Mouse (Mus musculus): ENCODE measurements around the gene Ppp1r12b. TPM values are rescaled to one million over a fixed set of nuclear protein-coding genes. Genes with fewer than 3 reads are reported as not detected.

Ppp1r12b gene
- polyA plus RNA-seq, 1 experiment, result 4.4 TPM

GRCm38 (mm10) chr1:134725276-134725675, 230.5 kb downstream of the Ppp1r12b start:
- Histone ChIP-seq H3K4me3 (no peak overlapping the region), H3ac (ENCODE audit: control insufficient read depth, insufficient read length) (no peak overlapping the region), H3K4me2 (ENCODE audit: low read depth) (no peak overlapping the region), H3K27me3 (ENCODE audit: control insufficient read depth, insufficient read depth, insufficient read length) (peaks cover 45% of the 10 kb centered on the region), H3K79me2 (ENCODE audit: control insufficient read depth, insufficient read depth) (no peaks in the 10 kb centered on the region), H3K36me3 (ENCODE audit: control insufficient read depth, insufficient read depth) (no peaks in the 10 kb centered on the region)
- TF ChIP-seq MAX (IDR thresholded peaks at IDR 0.05; ENCODE audit: low read depth) (no peak), MYOD1 (IDR thresholded peaks at IDR 0.05; ENCODE audit: control insufficient read depth in 1 of 3, insufficient read length in 2 of 3, low read depth in 2 of 3) (no peak), USF1 (IDR thresholded peaks at IDR 0.05; ENCODE audit: low read depth) (no peak), POLR2A (IDR thresholded peaks at IDR 0.05; ENCODE audit: insufficient read length, low read depth) (no peak), REST (IDR thresholded peaks at IDR 0.05; ENCODE audit: insufficient read depth, insufficient read length) (no peak), MYOG (IDR thresholded peaks at IDR 0.05; ENCODE audit: control insufficient read depth in 1 of 3, insufficient read depth in 1 of 3, insufficient read length in 2 of 3, low read depth in 2 of 3) (no peak), POLR2AphosphoS2 (IDR thresholded peaks at IDR 0.05; ENCODE audit: insufficient read length, low read depth) (no peak), TCF3 (IDR thresholded peaks at IDR 0.05; ENCODE audit: insufficient read length, low read depth) (no peak), SRF (IDR thresholded peaks at IDR 0.05; ENCODE audit: control insufficient read depth, insufficient read length, low read depth) (no peak), CEBPB (IDR thresholded peaks at IDR 0.05; ENCODE audit: insufficient read depth, poor library complexity, severe bottlenecking) (no peak), TCF12 (IDR thresholded peaks at IDR 0.05; ENCODE audit: insufficient read depth, poor library complexity, severe bottlenecking) (no peak)

- peaks cover 38% of the 10 kb centered on the region for H3K27me3 ChIP-seq (ENCODE audit: control insufficient read depth, insufficient read depth, insufficient read length)
- no peak overlapping the region for H3K4me2 ChIP-seq (ENCODE audit: low read depth)
- H3K79me2 ChIP-seq (ENCODE audit: control insufficient read depth, insufficient read depth), result no peaks in the 10 kb centered on the region
- H3ac ChIP-seq (ENCODE audit: control insufficient read depth, insufficient read length), result no peak overlapping the region
- no peak overlapping the region for H3K4me3 ChIP-seq
- TF ChIP-seq REST (IDR thresholded peaks at IDR 0.05; ENCODE audit: insufficient read depth, insufficient read length), result no peak
- H3K36me3 ChIP-seq (ENCODE audit: control insufficient read depth, insufficient read depth), result no peaks in the 10 kb centered on the region
Measured at GRCm38 (mm10) chr1:134722891-134723290, 232.9 kb downstream of the Ppp1r12b start.

DNA sequence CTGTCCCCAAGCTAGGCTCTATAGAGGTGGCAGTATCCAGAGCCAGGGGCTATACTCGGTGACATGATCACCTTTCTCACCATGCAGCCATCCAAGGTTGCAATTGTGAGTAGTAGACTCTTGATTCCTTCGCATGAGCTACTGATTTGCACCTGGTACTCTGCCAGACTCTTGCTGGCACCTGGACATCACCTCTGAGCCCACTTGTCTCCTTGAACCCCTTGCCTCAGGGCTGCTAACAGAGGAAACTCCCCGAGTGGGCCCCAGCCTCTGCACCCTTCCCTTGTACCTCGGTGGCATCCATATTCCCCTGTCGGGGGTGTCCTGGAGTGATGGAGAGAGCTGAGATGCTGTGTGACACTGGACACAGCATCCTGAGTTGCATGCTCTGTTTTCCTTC, 234.3 kb downstream of the Ppp1r12b start:
- no peak for TF ChIP-seq TCF12 (IDR thresholded peaks at IDR 0.05; ENCODE audit: insufficient read depth, poor library complexity, severe bottlenecking)
- no peak for TF ChIP-seq E2F4 (IDR thresholded peaks at IDR 0.05; ENCODE audit: insufficient read depth)
- no peak for TF ChIP-seq MAX (IDR thresholded peaks at IDR 0.05; ENCODE audit: low read depth)
- TF ChIP-seq POLR2A (IDR thresholded peaks at IDR 0.05; ENCODE audit: insufficient read length, low read depth), result no peak
- TF ChIP-seq CEBPB (IDR thresholded peaks at IDR 0.05; ENCODE audit: insufficient read depth, poor library complexity, severe bottlenecking), result no peak
- no peak for TF ChIP-seq MYOG (IDR thresholded peaks at IDR 0.05; ENCODE audit: control insufficient read depth in 1 of 3, insufficient read depth in 1 of 3, insufficient read length in 2 of 3, low read depth in 2 of 3)
- no peak for TF ChIP-seq USF1 (IDR thresholded peaks at IDR 0.05; ENCODE audit: low read depth)
- no peak for TF ChIP-seq SRF (IDR thresholded peaks at IDR 0.05; ENCODE audit: control insufficient read depth, insufficient read length, low read depth)
- no peak for TF ChIP-seq REST (IDR thresholded peaks at IDR 0.05; ENCODE audit: insufficient read depth, insufficient read length)
- no peak for TF ChIP-seq MYOD1 (IDR thresholded peaks at IDR 0.05; ENCODE audit: control insufficient read depth in 1 of 3, insufficient read length in 2 of 3, low read depth in 2 of 3)
- TF ChIP-seq TCF3 (IDR thresholded peaks at IDR 0.05; ENCODE audit: insufficient read length, low read depth), result no peak
- no peak for TF ChIP-seq POLR2AphosphoS2 (IDR thresholded peaks at IDR 0.05; ENCODE audit: insufficient read length, low read depth)
- no peaks in the 10 kb centered on the region for H3K79me2 ChIP-seq (ENCODE audit: control insufficient read depth, insufficient read depth)
- no peak overlapping the region for H3ac ChIP-seq (ENCODE audit: control insufficient read depth, insufficient read length)
- H3K4me2 ChIP-seq (ENCODE audit: low read depth), result no peak overlapping the region
- peaks cover 34% of the 10 kb centered on the region for H3K27me3 ChIP-seq (ENCODE audit: control insufficient read depth, insufficient read depth, insufficient read length)
- H3K36me3 ChIP-seq (ENCODE audit: control insufficient read depth, insufficient read depth), result no peaks in the 10 kb centered on the region
- no peak overlapping the region for H3K4me3 ChIP-seq

DNA sequence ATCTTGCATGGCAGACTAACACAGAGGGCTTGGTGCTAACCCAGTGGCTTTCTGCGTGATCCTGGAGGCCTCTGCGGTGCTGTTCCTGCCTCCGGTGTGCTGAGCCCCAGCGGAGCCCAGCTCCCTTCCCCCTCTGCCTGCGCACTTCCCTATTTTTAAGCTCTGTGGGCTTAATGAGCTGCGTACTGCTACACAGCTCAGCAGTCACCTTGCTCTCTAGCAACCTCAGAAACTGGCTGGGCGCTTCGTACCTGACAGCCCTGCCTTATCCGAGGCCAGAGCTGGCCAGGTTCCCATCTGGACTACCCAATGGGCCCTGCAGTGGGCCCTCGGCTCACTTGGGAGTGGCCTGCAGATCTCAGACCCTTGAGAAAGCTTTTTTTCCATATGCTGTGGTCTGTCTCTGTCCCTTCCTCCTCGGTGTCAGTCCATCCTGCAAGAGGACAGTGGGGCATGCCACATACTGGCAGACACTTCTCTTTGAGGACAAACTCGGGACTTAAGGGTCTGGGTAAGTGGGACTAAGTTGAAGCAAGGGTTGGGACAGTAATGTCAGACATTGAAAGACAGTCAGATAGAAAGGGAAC, 235.9 kb downstream of the Ppp1r12b start:
- Histone ChIP-seq H3ac (ENCODE audit: control insufficient read depth, insufficient read length) (no peak overlapping the region), H3K36me3 (ENCODE audit: control insufficient read depth, insufficient read depth) (no peaks in the 10 kb centered on the region), H3K79me2 (ENCODE audit: control insufficient read depth, insufficient read depth) (no peaks in the 10 kb centered on the region), H3K4me3 (no peak overlapping the region), H3K4me2 (ENCODE audit: low read depth) (no peak overlapping the region), H3K27me3 (ENCODE audit: control insufficient read depth, insufficient read depth, insufficient read length) (peaks cover 31% of the 10 kb centered on the region)
- no peak for TF ChIP-seq MYOD1 (IDR thresholded peaks at IDR 0.05; ENCODE audit: control insufficient read depth in 1 of 3, insufficient read length in 2 of 3, low read depth in 2 of 3)
- TF ChIP-seq POLR2A (IDR thresholded peaks at IDR 0.05; ENCODE audit: insufficient read length, low read depth), result no peak
- TF ChIP-seq E2F4 (IDR thresholded peaks at IDR 0.05; ENCODE audit: insufficient read depth), result no peak
- no peak for TF ChIP-seq TCF3 (IDR thresholded peaks at IDR 0.05; ENCODE audit: insufficient read length, low read depth)

DNA sequence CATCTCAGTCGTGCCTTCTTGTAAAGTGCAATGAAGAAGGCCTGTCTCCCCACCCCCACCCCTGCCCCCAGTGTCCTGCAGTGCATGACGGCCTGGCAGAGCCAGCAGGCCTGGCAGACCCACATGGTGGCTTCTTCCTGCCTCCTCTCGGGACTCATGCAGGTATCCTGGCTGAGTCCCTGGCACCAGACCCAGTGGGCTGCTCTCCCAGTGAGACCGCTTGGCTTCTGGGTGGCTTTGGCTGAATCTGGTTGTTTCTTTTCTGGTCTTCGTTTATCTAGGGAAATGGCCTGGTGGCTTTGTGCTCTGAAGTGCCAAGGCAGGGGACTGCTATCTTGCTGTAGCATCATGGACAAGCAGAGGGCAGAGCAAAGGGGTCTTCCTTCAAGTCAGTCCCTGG, 240.7 kb downstream of the Ppp1r12b start:
- no peak for TF ChIP-seq USF1 (IDR thresholded peaks at IDR 0.05; ENCODE audit: low read depth)
- TF ChIP-seq REST (IDR thresholded peaks at IDR 0.05; ENCODE audit: insufficient read depth, insufficient read length), result no peak
- TF ChIP-seq MYOG (IDR thresholded peaks at IDR 0.05; ENCODE audit: control insufficient read depth in 1 of 3, insufficient read depth in 1 of 3, insufficient read length in 2 of 3, low read depth in 2 of 3), result no peak
- TF ChIP-seq POLR2AphosphoS2 (IDR thresholded peaks at IDR 0.05; ENCODE audit: insufficient read length, low read depth), result no peak
- TF ChIP-seq TCF3 (IDR thresholded peaks at IDR 0.05; ENCODE audit: insufficient read length, low read depth), result no peak
- no peak for TF ChIP-seq MAX (IDR thresholded peaks at IDR 0.05; ENCODE audit: low read depth)
- TF ChIP-seq MYOD1 (IDR thresholded peaks at IDR 0.05; ENCODE audit: control insufficient read depth in 1 of 3, insufficient read length in 2 of 3, low read depth in 2 of 3), result no peak
- no peak for TF ChIP-seq TCF12 (IDR thresholded peaks at IDR 0.05; ENCODE audit: insufficient read depth, poor library complexity, severe bottlenecking)
- no peak for TF ChIP-seq POLR2A (IDR thresholded peaks at IDR 0.05; ENCODE audit: insufficient read length, low read depth)
- TF ChIP-seq CEBPB (IDR thresholded peaks at IDR 0.05; ENCODE audit: insufficient read depth, poor library complexity, severe bottlenecking), result no peak
- H3ac ChIP-seq (ENCODE audit: control insufficient read depth, insufficient read length), result no peak overlapping the region
- no peak overlapping the region for H3K4me2 ChIP-seq (ENCODE audit: low read depth)
- H3K27me3 ChIP-seq (ENCODE audit: control insufficient read depth, insufficient read depth, insufficient read length), result peaks cover 52% of the 10 kb centered on the region
- no peaks in the 10 kb centered on the region for H3K36me3 ChIP-seq (ENCODE audit: control insufficient read depth, insufficient read depth)
- H3K79me2 ChIP-seq (ENCODE audit: control insufficient read depth, insufficient read depth), result no peaks in the 10 kb centered on the region
- H3K4me3 ChIP-seq, result no peak overlapping the region
